Comparison of ENCODE assay signal across 8 mouse cellular contexts in the genomic region with DNA sequence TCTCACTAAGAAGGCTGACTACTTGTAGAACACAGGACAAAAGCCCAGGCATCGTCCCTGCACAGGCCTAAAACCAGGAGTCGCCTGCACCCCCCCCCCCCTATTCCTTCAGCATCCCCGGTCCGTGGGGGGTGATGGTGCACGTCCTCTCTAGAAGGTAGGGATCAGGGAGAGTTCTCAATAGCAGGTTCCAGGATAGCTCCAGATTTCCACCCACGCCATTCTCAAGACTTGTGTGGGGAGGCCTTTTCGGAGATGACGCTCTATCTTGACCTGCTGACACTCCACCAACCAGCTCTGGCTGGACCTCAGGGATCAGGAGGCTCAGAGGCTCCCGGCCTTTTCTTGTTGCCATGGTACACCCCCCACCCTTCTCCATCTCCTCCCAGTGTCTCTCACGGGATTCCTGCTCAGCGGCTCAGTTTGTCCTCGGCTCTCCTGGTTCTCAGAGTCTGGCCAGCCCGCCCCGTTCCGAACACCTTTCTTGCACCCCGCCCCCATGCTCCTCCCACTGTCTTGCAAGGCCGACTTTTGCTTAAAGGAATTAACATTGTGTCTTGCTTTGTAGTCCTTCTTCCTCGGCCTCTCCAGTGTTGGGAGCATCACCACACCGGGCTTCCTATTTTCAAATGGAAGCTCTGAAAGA. TPM values are rescaled to one million over a fixed set of nuclear protein-coding genes. Genes with fewer than 3 reads are reported as not detected.
DNase-seq lines count a peak whose midpoint lies in the region; ATAC-seq and TF ChIP-seq lines count a peak whose summit lies in the region.

No protein-coding gene starts in this region.

- WGBS in liver, embryonic 11.5 days: 16% methylated on average over 19 of the region's 19 CpGs
- 28% methylated on average over 19 of the region's 19 CpGs for WGBS in liver, postnatal 0 days (ENCODE audit: insufficient replicate concordance)
- 4% methylated on average over 19 of the region's 19 CpGs for WGBS in hindbrain, embryonic 11.5 days

- no peak overlapping the region for H3K27ac ChIP-seq in liver, embryonic 11.5 days (ENCODE audit: low read depth, low read length)
- H3K27ac ChIP-seq in liver, postnatal 0 days (ENCODE audit: low read depth): no peak overlapping the region
- peak overlapping the region; percentile 30; the same call in 1 of the 2 replicates for H3K27ac ChIP-seq in hindbrain, embryonic 11.5 days (ENCODE audit: low read depth, low read length)

- H3K4me2 ChIP-seq in liver, embryonic 11.5 days: peak overlapping the region; percentile 47
- no peak overlapping the region for H3K4me2 ChIP-seq in liver, postnatal 0 days (ENCODE audit: low read depth, low read length)
- H3K4me2 ChIP-seq in hindbrain, embryonic 11.5 days (replicated peaks; ENCODE audit: low read depth, low read length): peak overlapping the region; percentile 49

- TF ChIP-seq CTCF in liver, postnatal 0 days (IDR thresholded peaks at IDR 0.05; ENCODE audit: low read depth): no peak

- no peak for DNase-seq in liver, embryonic 11.5 days (ENCODE audit: low spot score)
- DNase-seq in liver, postnatal 0 days: no peak
- DNase-seq in embryo, embryonic 11 days: peak; percentile 57
- DNase-seq in hindbrain, embryonic 11.5 days (ENCODE audit: low spot score): peak; percentile 65
- peak; percentile 63 for DNase-seq in neural tube, embryonic 10.5 days (ENCODE audit: extremely low spot score, low spot score)
- DNase-seq in adipocyte (ENCODE audit: low spot score): no peak
- DNase-seq in layer of hippocampus, adult 9-10 months (ENCODE audit: low spot score): no peak

- no peak for TF ChIP-seq EP300 in liver, postnatal 0 days (IDR thresholded peaks at IDR 0.05; ENCODE audit: low read depth)

- H3K4me3 ChIP-seq in liver, embryonic 11.5 days (ENCODE audit: low read depth, low read length): no peak overlapping the region
- no peak overlapping the region for H3K4me3 ChIP-seq in liver, postnatal 0 days (ENCODE audit: low read depth, low read length)
- H3K4me3 ChIP-seq in hindbrain, embryonic 11.5 days (ENCODE audit: low read depth, low read length): peak overlapping the region; percentile 22

- no peaks in the 10 kb centered on the region for H3K9me3 ChIP-seq in liver, embryonic 11.5 days (ENCODE audit: control insufficient read depth, low read length)
- no peaks in the 10 kb centered on the region for H3K9me3 ChIP-seq in liver, postnatal 0 days (ENCODE audit: low read length)
- no peaks in the 10 kb centered on the region for H3K9me3 ChIP-seq in hindbrain, embryonic 11.5 days (ENCODE audit: control insufficient read depth, low read length)

- peaks cover 35% of the 10 kb centered on the region for H3K4me1 ChIP-seq in liver, embryonic 11.5 days (replicated peaks; ENCODE audit: control insufficient read depth, insufficient read depth, low read length)
- H3K4me1 ChIP-seq in liver, postnatal 0 days (ENCODE audit: insufficient read depth): no peaks in the 10 kb centered on the region
- peaks cover 7% of the 10 kb centered on the region; the same call in 1 of the 2 replicates for H3K4me1 ChIP-seq in hindbrain, embryonic 11.5 days (replicated peaks; ENCODE audit: control insufficient read depth, insufficient read depth, low read length)

- no peak for ATAC-seq in liver, embryonic 11.5 days (replicated peaks; ENCODE audit: low FRiP score)
- ATAC-seq in liver, postnatal 0 days: no peak
- ATAC-seq in hindbrain, embryonic 11.5 days (ENCODE audit: low FRiP score): peak; percentile 48; the same call in 1 of the 2 replicates
- no peak for ATAC-seq in erythroblast, adult 5-6 weeks (replicated peaks; ENCODE audit: low FRiP score, poor library complexity, severe bottlenecking)

- H3K27me3 ChIP-seq in liver, embryonic 11.5 days (replicated peaks; ENCODE audit: control insufficient read depth, insufficient read depth, low read length): peaks cover 2% of the 10 kb centered on the region; the same call in 1 of the 2 replicates
- no peaks in the 10 kb centered on the region for H3K27me3 ChIP-seq in liver, postnatal 0 days (ENCODE audit: insufficient read depth, low read length)
- H3K27me3 ChIP-seq in hindbrain, embryonic 11.5 days (ENCODE audit: control insufficient read depth, insufficient read depth, low read length): no peaks in the 10 kb centered on the region

- no peaks in the 10 kb centered on the region for H3K36me3 ChIP-seq in liver, embryonic 11.5 days (ENCODE audit: control insufficient read depth, insufficient read depth, low read length)
- H3K36me3 ChIP-seq in liver, postnatal 0 days (replicated peaks; ENCODE audit: insufficient read depth, low read length): no peaks in the 10 kb centered on the region
- H3K36me3 ChIP-seq in hindbrain, embryonic 11.5 days (ENCODE audit: control insufficient read depth, insufficient read depth, low read length): no peaks in the 10 kb centered on the region

- H3K9ac ChIP-seq in liver, embryonic 11.5 days (ENCODE audit: low read depth, low read length): no peak overlapping the region
- no peak overlapping the region for H3K9ac ChIP-seq in liver, postnatal 0 days (replicated peaks)
- peak overlapping the region; percentile 50; the same call in 1 of the 2 replicates for H3K9ac ChIP-seq in hindbrain, embryonic 11.5 days (ENCODE audit: low read depth, low read length)

RNA-seq across cellular contexts. Expression of gene Prcd, which starts 9.6 kb away (rescaled TPM):
- polyA plus RNA-seq in liver, embryonic 11.5 days (2014; fragmentation: Nextera tagmentation; extraction: Ambion mirVana): 0.62 and 0.74 TPM in 2 replicates
- 0.32 TPM in 1 of 2 replicates, not detected in the other for polyA plus RNA-seq in liver, postnatal 0 days (2015; fragmentation: Nextera tagmentation; extraction: Ambion mirVana)
- polyA plus RNA-seq in hindbrain, embryonic 11.5 days (2014; fragmentation: Nextera tagmentation; extraction: Ambion mirVana): 0.32 and 0.43 TPM in 2 replicates
- not detected in 2 replicates for total RNA-seq in erythroblast, adult 5-6 weeks (2015; ENCODE audit: low replicate concordance)
- not detected in 2 replicates for total RNA-seq in erythroblast, adult 5-6 weeks (2017; ENCODE audit: low replicate concordance)

RNA-seq across cellular contexts. Expression of gene Cygb, which starts 10.4 kb away (rescaled TPM):
- polyA plus RNA-seq in liver, embryonic 11.5 days (2014; fragmentation: Nextera tagmentation; extraction: Ambion mirVana): 2.0 and 2.5 TPM in 2 replicates
- polyA plus RNA-seq in liver, postnatal 0 days (2015; fragmentation: Nextera tagmentation; extraction: Ambion mirVana): 3.6 and 3.7 TPM in 2 replicates
- 2.4 and 2.8 TPM in 2 replicates for polyA plus RNA-seq in hindbrain, embryonic 11.5 days (2014; fragmentation: Nextera tagmentation; extraction: Ambion mirVana)
- total RNA-seq in erythroblast, adult 5-6 weeks (2015; ENCODE audit: low replicate concordance): not detected in 2 replicates
- total RNA-seq in erythroblast, adult 5-6 weeks (2017; ENCODE audit: low replicate concordance): not detected in 2 replicates

RNA-seq across cellular contexts. Expression of gene Rhbdf2, which starts 16.9 kb away (rescaled TPM):
- 9.9 and 10.6 TPM in 2 replicates for polyA plus RNA-seq in liver, embryonic 11.5 days (2014; fragmentation: Nextera tagmentation; extraction: Ambion mirVana)
- polyA plus RNA-seq in liver, postnatal 0 days (2015; fragmentation: Nextera tagmentation; extraction: Ambion mirVana): 4.9 and 6.2 TPM in 2 replicates
- 2.1 and 2.7 TPM in 2 replicates for polyA plus RNA-seq in hindbrain, embryonic 11.5 days (2014; fragmentation: Nextera tagmentation; extraction: Ambion mirVana)
- 2.3 and 5.0 TPM in 2 replicates for total RNA-seq in erythroblast, adult 5-6 weeks (2015; ENCODE audit: low replicate concordance)
- 2.8 and 3.2 TPM in 2 replicates for total RNA-seq in erythroblast, adult 5-6 weeks (2017; ENCODE audit: low replicate concordance)

RNA-seq across cellular contexts. Expression of gene Aanat, which starts 57.5 kb away (rescaled TPM):
- polyA plus RNA-seq in liver, embryonic 11.5 days (2014; fragmentation: Nextera tagmentation; extraction: Ambion mirVana): not detected in 2 replicates
- polyA plus RNA-seq in liver, postnatal 0 days (2015; fragmentation: Nextera tagmentation; extraction: Ambion mirVana): not detected in 2 replicates
- not detected in 2 replicates for polyA plus RNA-seq in hindbrain, embryonic 11.5 days (2014; fragmentation: Nextera tagmentation; extraction: Ambion mirVana)
- not detected in 2 replicates for total RNA-seq in erythroblast, adult 5-6 weeks (2015; ENCODE audit: low replicate concordance)
- not detected in 2 replicates for total RNA-seq in erythroblast, adult 5-6 weeks (2017; ENCODE audit: low replicate concordance)

Comparison
In these comparisons a context has a peak if more than half of its experiments do, and no peak if none do; other contexts are left out.
1. DNase-seq: peak in embryo, embryonic 11 days (single experiment), hindbrain, embryonic 11.5 days (single experiment) and neural tube, embryonic 10.5 days (single experiment); none in liver, embryonic 11.5 days (single experiment), liver, postnatal 0 days (single experiment), adipocyte (single experiment) and layer of hippocampus, adult 9-10 months (single experiment).